ENCODE assay signal across 8 mouse cellular contexts in the genomic region with DNA sequence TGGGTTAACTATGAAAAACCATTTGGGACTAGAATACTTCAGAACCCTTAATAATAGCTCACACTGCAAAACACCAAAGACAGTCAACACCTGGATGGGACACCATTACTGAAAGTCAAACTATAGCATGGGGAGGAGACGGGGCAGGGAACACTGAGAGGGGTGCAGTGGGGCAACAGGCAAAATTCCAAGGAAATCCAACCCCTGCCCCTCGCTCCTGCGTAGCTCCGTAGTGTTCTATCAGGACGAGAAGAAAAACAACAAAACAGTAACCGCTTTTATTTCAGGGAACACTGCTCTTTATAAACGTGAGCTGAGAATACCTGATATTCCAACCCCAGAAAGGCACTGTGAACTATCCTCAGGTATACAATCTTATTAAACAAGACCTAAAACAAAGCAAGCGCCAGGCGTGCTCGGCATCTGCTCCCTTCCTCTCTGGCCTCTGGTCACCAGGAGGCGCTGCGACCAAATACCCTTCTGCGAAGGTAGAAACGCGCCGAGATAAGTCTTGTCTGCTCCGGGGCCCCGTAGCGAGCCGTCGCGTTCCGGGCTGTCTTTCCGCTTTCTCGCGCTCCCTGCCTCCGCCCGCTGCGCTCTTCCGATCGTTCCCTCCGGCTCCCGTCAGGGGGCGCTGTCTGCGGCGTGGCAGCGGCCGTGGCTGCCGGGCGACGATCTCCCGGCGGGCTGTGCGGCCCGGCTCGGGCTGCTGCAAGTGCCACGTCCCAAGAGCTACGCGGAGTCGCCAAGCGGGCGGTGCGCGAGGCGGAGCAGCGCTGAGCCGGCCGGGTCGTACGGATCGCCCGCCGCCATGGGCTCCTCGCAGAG. TPM values are rescaled to one million over a fixed set of nuclear protein-coding genes. Genes with fewer than 3 reads are reported as not detected.
DNase-seq lines count a peak whose midpoint lies in the region; ATAC-seq lines count a peak whose summit lies in the region.

A gene (plus strand): TSS at position 690 of the 828 bp plus-strand sequence.

- H3K4me2 ChIP-seq in lung, embryonic 16.5 days (ENCODE audit: low read depth, low read length): peak within 1 kb of the TSS; percentile 81

- H3K9me3 ChIP-seq in lung, embryonic 16.5 days (ENCODE audit: control insufficient read depth, low read length): no peaks in the 10 kb centered on the region

- peak within 1 kb of the TSS; percentile 99 for H3K9ac ChIP-seq in lung, embryonic 16.5 days (ENCODE audit: low read length)

- H3K4me3 ChIP-seq in lung, embryonic 16.5 days (ENCODE audit: low read length): peak within 1 kb of the TSS; percentile 99

- peaks cover 15% of the 10 kb centered on the region for H3K4me1 ChIP-seq in lung, embryonic 16.5 days (replicated peaks; ENCODE audit: control insufficient read depth, insufficient read depth, low read length)

- 1% methylated on average over 64 of the region's 64 CpGs for WGBS in lung, embryonic 16.5 days

- DNase-seq in MEL-GATA-1-ER (ENCODE audit: extremely low read depth, low read depth): peak; percentile 80
- DNase-seq in cerebellum, adult 8-10 months: peak; percentile 97
- DNase-seq in forelimb bud, embryonic 11.5 days (ENCODE audit: low read depth, low spot score): peak; percentile 95
- peak; percentile 88 for DNase-seq in layer of hippocampus, adult 9-10 months (ENCODE audit: low spot score)
- DNase-seq in ovary, postnatal 10 days (ENCODE audit: low spot score): peak; percentile 85
- peak; percentile 94 to 98 for DNase-seq in thymus, postnatal 10 days (ENCODE audit: low spot score in 2 of 2)

- peak; percentile 95 to 96 for ATAC-seq in hematopoietic stem cell, adult 5-6 weeks (replicated peaks in 1 of 2; ENCODE audit: insufficient read depth in 1 of 2, low FRiP score in 2 of 2, low TSS enrichment in 1 of 2, low read depth in 1 of 2, poor library complexity in 2 of 2, severe bottlenecking in 2 of 2)
- ATAC-seq in lung, embryonic 16.5 days (ENCODE audit: low read depth): peak; percentile 98

- peaks cover 5% of the 10 kb centered on the region; the same call in 1 of the 2 replicates for H3K36me3 ChIP-seq in lung, embryonic 16.5 days (ENCODE audit: control insufficient read depth, insufficient read depth, low read length)

- H3K27ac ChIP-seq in lung, embryonic 16.5 days (ENCODE audit: low read length): peak within 1 kb of the TSS; percentile 93

- H3K27me3 ChIP-seq in lung, embryonic 16.5 days (ENCODE audit: control insufficient read depth, insufficient read depth, low read depth, low read length): no peaks in the 10 kb centered on the region

RNA-seq across cellular contexts. Expression of the gene that starts here (rescaled TPM):
- 33.4 and 42.1 TPM in 2 replicates for total RNA-seq in hematopoietic stem cell, adult 5-6 weeks (2017)
- 160 and 169 TPM in 2 replicates for polyA plus RNA-seq in lung, embryonic 16.5 days (2015; fragmentation: Nextera tagmentation; extraction: Ambion mirVana)

Comparison
In these comparisons a context has a peak if more than half of its experiments do, and no peak if none do; other contexts are left out.
1. Peak in every context shown above with its lines: DNase-seq, ATAC-seq, H3K4me3 ChIP-seq and H3K27ac ChIP-seq.